Mouse (Mus musculus) CH12.LX (cell line): ENCODE measurements around the gene Rhof. TPM values are rescaled to one million over a fixed set of nuclear protein-coding genes. Genes with fewer than 3 reads are reported as not detected.

Experiments used
- DNase-seq: peaks from one replicate; pipeline ENCODE4 v3.0.0-alpha.2; 2013; ENCODE audit errors: extremely low read depth
- H3K27ac ChIP-seq: 2 replicates; pipeline ENCODE4 v1.5.1; 2012; ENCODE audit warnings: low read depth, mild to moderate bottlenecking, control low read depth, moderate library complexity; ENCODE audit not compliant: insufficient read depth
- H3K27me3 ChIP-seq: replicated peaks from 2 replicates; pipeline ENCODE3; 2012; ENCODE audit warnings: inconsistent platforms
- H3K36me3 ChIP-seq, 2 experiments: replicated peaks in 1 of 2; 2 replicates each; pipeline versions ENCODE3 to v1.6.1; 2012; ENCODE audit warnings: inconsistent platforms in 1 of 2, low read length in 1 of 2, mild to moderate bottlenecking in 1 of 2, mixed read lengths in 1 of 2, moderate library complexity in 1 of 2; ENCODE audit not compliant: control insufficient read depth in 1 of 2, insufficient read depth in 1 of 2
- H3K4me1 ChIP-seq, 2 experiments: 2 replicates each; pipeline ENCODE4 v1.6.1; 2012; ENCODE audit warnings: inconsistent platforms in 1 of 2, moderate library complexity in 1 of 2; ENCODE audit not compliant: insufficient read depth in 2 of 2, control insufficient read depth in 1 of 2
- H3K4me2 ChIP-seq: 2 replicates; pipeline ENCODE4 v1.6.1; 2012; ENCODE audit warnings: low read depth, mild to moderate bottlenecking, control low read depth; ENCODE audit not compliant: poor library complexity, insufficient read depth, severe bottlenecking
- H3K4me3 ChIP-seq, 3 experiments: fragments of 150-350 bp in 1 of 3; sonication (generic) in 1 of 3; replicated peaks in 1 of 3; 2 replicates each; pipeline versions ENCODE3 to v1.5.1; 2011 to 2012; ENCODE audit warnings: low read depth in 2 of 3, low read length in 2 of 3, mild to moderate bottlenecking in 2 of 3, moderate library complexity in 2 of 3, control low read depth in 1 of 3, improper control_type of control experiment in 1 of 3, inconsistent platforms in 1 of 3, mixed read lengths in 1 of 3; ENCODE audit not compliant: poor library complexity in 1 of 3
- H3K79me2 ChIP-seq: replicated peaks from 2 replicates; pipeline ENCODE4 v1.6.1; 2012; ENCODE audit warnings: mild to moderate bottlenecking, moderate library complexity; ENCODE audit not compliant: control insufficient read depth, poor library complexity, insufficient read depth, severe bottlenecking; ENCODE audit errors: extremely low read depth
- H3K9ac ChIP-seq: 2 replicates; pipeline ENCODE4 v1.6.1; 2012; ENCODE audit warnings: low read depth, mild to moderate bottlenecking, control low read depth, moderate library complexity; ENCODE audit not compliant: insufficient read depth
- H3K9me3 ChIP-seq: replicated peaks from 2 replicates; pipeline ENCODE3; 2012; ENCODE audit warnings: low read length, inconsistent platforms, mixed read lengths
- ETS1 ChIP-seq: conservative IDR thresholded peaks from 2 replicates; pipeline ENCODE4 v1.6.1; 2012; ENCODE audit warnings: low read depth, mild to moderate bottlenecking, inconsistent platforms, low read length, improper control_type of control experiment, moderate library complexity
- GABPA ChIP-seq: IDR thresholded peaks from 2 replicates; pipeline ENCODE4 v1.6.1; 2012; ENCODE audit warnings: low read depth, low read length, improper control_type of control experiment, inconsistent platforms; ENCODE audit not compliant: insufficient replicate concordance
- IRF4 ChIP-seq: IDR thresholded peaks from 2 replicates; pipeline ENCODE4 v1.6.1; 2014; ENCODE audit warnings: low read depth, mild to moderate bottlenecking, inconsistent platforms, low read length, improper control_type of control experiment
- MAFK ChIP-seq: IDR thresholded peaks from 2 replicates; pipeline ENCODE4 v1.6.1; 2011; ENCODE audit warnings: low read length, improper control_type of control experiment; ENCODE audit not compliant: insufficient replicate concordance
- NELFE ChIP-seq: IDR thresholded peaks from 2 replicates; pipeline ENCODE4 v1.6.1; 2011; ENCODE audit warnings: low read depth, low read length, improper control_type of control experiment
- TBP ChIP-seq: conservative IDR thresholded peaks from 2 replicates; pipeline ENCODE4 v1.6.1; 2011; ENCODE audit warnings: low read depth, low read length, improper control_type of control experiment
- TCF12 ChIP-seq: IDR thresholded peaks from 2 replicates; pipeline ENCODE4 v1.6.1; 2014; ENCODE audit warnings: low read depth, mild to moderate bottlenecking, inconsistent platforms, low read length, improper control_type of control experiment
- UBTF ChIP-seq: IDR thresholded peaks from 2 replicates; pipeline ENCODE4 v1.6.1; 2012; ENCODE audit warnings: low read depth, mild to moderate bottlenecking, inconsistent platforms, low read length, improper control_type of control experiment, moderate library complexity
- ZKSCAN1 ChIP-seq: IDR thresholded peaks from 2 replicates; pipeline ENCODE4 v1.6.1; 2012; ENCODE audit warnings: low read depth, inconsistent platforms, low read length, improper control_type of control experiment, borderline replicate concordance
- ZMIZ1 ChIP-seq: IDR thresholded peaks from 2 replicates; pipeline ENCODE4 v1.6.1; 2012; ENCODE audit warnings: low read depth, mild to moderate bottlenecking, inconsistent platforms, low read length, improper control_type of control experiment
- dilution Hi-C: fragments of 300-500 bp; cut with MboI; formaldehyde crosslinking; loops from 2 replicates; pipeline ENCODE4 v1.14.3; 2020; ENCODE audit warnings: low sequenced_read_pairs; ENCODE audit not compliant: extremely low pct_unique_long_range_greater_than_20kb, extremely low pct_ligation_motif_present
- in situ Hi-C: fragments of 300-500 bp; cut with MboI; formaldehyde crosslinking; loops from 3 replicates; pipeline ENCODE4 v1.14.3; 2019; ENCODE audit warnings: low sequenced_read_pairs, low pct_ligation_motif_present, low pct_unique_long_range_greater_than_20kb, mixed read lengths
- polyA plus RNA-seq: library from polyadenylated mRNA; unstranded; fragments of >175 nt; gene quantifications from 2 replicates; pipeline ENCODE4 v1.2.1, GENCODE M21; 2012; ENCODE audit warnings: low read depth; ENCODE audit not compliant: insufficient read length
- total RNA-seq, 2 experiments: library from RNA; depleted of rRNA; stranded (reverse); fragments of 300-350 nt in 1 of 2; fragments of >200 nt in 1 of 2; gene quantifications; 2 replicates each; pipeline ENCODE4 v1.2.3; 2012 to 2014

Gene Rhof
- total and polyA plus RNA-seq, 3 experiments, result 33.6 to 56.9 (median 45.4) TPM

- Histone ChIP-seq H3K36me3 (peaks cover 25 to 45% of the 10 kb centered on the region in 2 experiments), H3K4me3 (peak overlapping the region; percentile 63 to 86 (median 76)), H3K27ac (peak overlapping the region; percentile 99), H3K4me2 (peak overlapping the region; percentile 92), H3K79me2 (peaks cover 45% of the 10 kb centered on the region), H3K4me1 (peaks cover 10 to 46% of the 10 kb centered on the region in 2 experiments; a peak in 3 of 4 replicates), H3K9ac (peak overlapping the region; percentile 100), H3K9me3 (no peaks in the 10 kb centered on the region), H3K27me3 (no peaks in the 10 kb centered on the region)
- peak; percentile 81 for DNase-seq
- in situ Hi-C loops, result no loop called here
- peak; percentile 14; the same call in 1 of the 2 replicates for TF ChIP-seq NELFE
- TF ChIP-seq ETS1, result peak; percentile 57
- no peak for TF ChIP-seq GABPA
- 0 out of 2 replicates have a peak, but pooled peaks have one; percentile 42 for TF ChIP-seq TBP
- no peak for TF ChIP-seq ZKSCAN1
- peak; percentile 47 for TF ChIP-seq ZMIZ1
- TF ChIP-seq IRF4, result 0 out of 2 replicates have a peak, but pooled peaks have one; percentile 8
- peak; percentile 10; the same call in 1 of the 2 replicates for TF ChIP-seq TCF12
- dilution Hi-C loops, result no loop called here
These were observed 5.9 kb upstream of the Rhof start for GRCm38 (mm10) chr5:123138230-123138911.

- Histone ChIP-seq H3K27ac (peak overlapping the region; percentile 99), H3K79me2 (peaks cover 40% of the 10 kb centered on the region), H3K36me3 (peaks cover 25 to 50% of the 10 kb centered on the region in 2 experiments), H3K9me3 (no peaks in the 10 kb centered on the region), H3K9ac (peak overlapping the region; percentile 100), H3K4me2 (peak overlapping the region; percentile 92), H3K27me3 (no peaks in the 10 kb centered on the region), H3K4me1 (peaks cover 10 to 51% of the 10 kb centered on the region in 2 experiments), H3K4me3 (peak overlapping the region; percentile 30 to 86 (median 76))
- in situ Hi-C loops, result no loop called here
- no peak for DNase-seq
- TF ChIP-seq NELFE (0 out of 2 replicates have a peak, but pooled peaks have one; percentile 3), MAFK (0 out of 2 replicates have a peak, but pooled peaks have one; percentile 1), UBTF (no peak)
- dilution Hi-C loops, result no loop called here
These were observed 5.4 kb upstream of the Rhof start for GRCm38 (mm10) chr5:123137910-123138229.
